ENCODE assay signal across 9 mouse cellular contexts in genomic region chr11:20858921-20859668, GRCm38 (mm10). TPM values are rescaled to one million over a fixed set of nuclear protein-coding genes. Genes with fewer than 3 reads are reported as not detected.
DNase-seq lines count a peak whose midpoint lies in the region; ATAC-seq lines count a peak whose summit lies in the region.
"Had no signal": no experiment of that assay in that cellular context is flagged by ENCODE, and none has a peak within 500 bp of the region (broad histone marks: within the 10 kb centered on the region; RNA-seq: fewer than 3 reads in every experiment).

No protein-coding gene starts in this region.

- H3K9ac ChIP-seq in intestine, embryonic 16.5 days (ENCODE audit: low read depth, low read length), result peak overlapping the region; percentile 43
- no peak overlapping the region for H3K9ac ChIP-seq in midbrain, embryonic 16.5 days (ENCODE audit: low read depth, low read length)
- H3K9ac ChIP-seq: liver, embryonic 13.5 days had no signal

- H3K4me2 ChIP-seq in intestine, embryonic 16.5 days (ENCODE audit: low read depth, low read length), result peak overlapping the region; percentile 55
- no peak overlapping the region for H3K4me2 ChIP-seq in midbrain, embryonic 16.5 days (ENCODE audit: low read length)
- H3K4me2 ChIP-seq: liver, embryonic 13.5 days had no signal

- H3K27ac ChIP-seq in embryonic facial prominence, embryonic 10.5 days (replicated peaks), result peak overlapping the region; percentile 42
- H3K27ac ChIP-seq in intestine, embryonic 16.5 days (ENCODE audit: low read length), result peak overlapping the region; percentile 86
- H3K27ac ChIP-seq in midbrain, embryonic 16.5 days (ENCODE audit: low read length), result peak overlapping the region; percentile 69
- H3K27ac ChIP-seq: liver, embryonic 13.5 days had no signal

- H3K4me1 ChIP-seq in embryonic facial prominence, embryonic 10.5 days, result peaks cover 46% of the 10 kb centered on the region
- H3K4me1 ChIP-seq in intestine, embryonic 16.5 days (ENCODE audit: control insufficient read depth, insufficient read depth, low read length), result peaks cover 14% of the 10 kb centered on the region
- H3K4me1 ChIP-seq in midbrain, embryonic 16.5 days (ENCODE audit: control insufficient read depth, insufficient read depth, low read length), result peaks cover 10% of the 10 kb centered on the region; the same call in 1 of the 2 replicates
- H3K4me1 ChIP-seq: liver, embryonic 13.5 days had no signal

- peak; percentile 86 for DNase-seq in brain, adult 2 months (ENCODE audit: low read depth, low spot score)
- DNase-seq in embryonic facial prominence, embryonic 10.5 days (ENCODE audit: low spot score), result peak; percentile 40
- peak; percentile 83 for DNase-seq in gonadal fat pad, adult 2 months (ENCODE audit: low read depth)
- DNase-seq in left cerebral cortex, adult 9 months (ENCODE audit: low spot score in 2 of 2), result peak; percentile 64 to 79
- DNase-seq in testis, postnatal 10 days (ENCODE audit: low spot score), result peak; percentile 81
- no peak for DNase-seq in thymus, postnatal 36 days
- DNase-seq: liver, embryonic 13.5 days had no signal

- no peak overlapping the region for H3K4me3 ChIP-seq in embryonic facial prominence, embryonic 10.5 days
- H3K4me3 ChIP-seq in intestine, embryonic 16.5 days (ENCODE audit: low read length), result peak overlapping the region; percentile 2
- H3K4me3 ChIP-seq in midbrain, embryonic 16.5 days (ENCODE audit: low read depth, low read length), result no peak overlapping the region
- H3K4me3 ChIP-seq: liver, embryonic 13.5 days had no signal

- no peaks in the 10 kb centered on the region for H3K9me3 ChIP-seq in embryonic facial prominence, embryonic 10.5 days
- no peaks in the 10 kb centered on the region for H3K9me3 ChIP-seq in intestine, embryonic 16.5 days (ENCODE audit: control insufficient read depth, low read length)
- H3K9me3 ChIP-seq in midbrain, embryonic 16.5 days (replicated peaks; ENCODE audit: control insufficient read depth, low read length, poor library complexity, severe bottlenecking), result no peaks in the 10 kb centered on the region
- H3K9me3 ChIP-seq: liver, embryonic 13.5 days had no signal

- no peaks in the 10 kb centered on the region for H3K36me3 ChIP-seq in embryonic facial prominence, embryonic 10.5 days (replicated peaks)
- no peaks in the 10 kb centered on the region for H3K36me3 ChIP-seq in intestine, embryonic 16.5 days (ENCODE audit: control insufficient read depth, insufficient read depth, low read length)
- H3K36me3 ChIP-seq in midbrain, embryonic 16.5 days (ENCODE audit: control insufficient read depth, insufficient read depth, low read length), result no peaks in the 10 kb centered on the region
- H3K36me3 ChIP-seq: liver, embryonic 13.5 days had no signal

- ATAC-seq in intestine, embryonic 16.5 days, result peak; percentile 81
- ATAC-seq in midbrain, embryonic 16.5 days, result peak; percentile 92

- WGBS in embryonic facial prominence, embryonic 10.5 days, result 31% methylated on average over 9 of the region's 9 CpGs
- WGBS in intestine, embryonic 16.5 days, result 17% methylated on average over 9 of the region's 9 CpGs
- 23% methylated on average over 9 of the region's 9 CpGs for WGBS in midbrain, embryonic 16.5 days

- H3K27me3 ChIP-seq in embryonic facial prominence, embryonic 10.5 days (replicated peaks; ENCODE audit: low read depth, poor library complexity, severe bottlenecking), result 0 out of 2 replicates have a peak, but pooled peaks cover 3% of the 10 kb centered on the region
- no peaks in the 10 kb centered on the region for H3K27me3 ChIP-seq in intestine, embryonic 16.5 days (replicated peaks; ENCODE audit: control insufficient read depth, insufficient read depth, low read length)
- H3K27me3 ChIP-seq in midbrain, embryonic 16.5 days (ENCODE audit: control insufficient read depth, insufficient read depth, low read depth, low read length), result no peaks in the 10 kb centered on the region

RNA-seq across cellular contexts. Expression of gene Lgalsl, which starts 28.2 kb away (rescaled TPM):
- polyA plus RNA-seq in embryonic facial prominence, embryonic 10.5 days (2016; fragmentation: Nextera tagmentation; extraction: Ambion mirVana), result 28.7 and 30.2 TPM in 2 replicates
- 14.9 and 15.2 TPM in 2 replicates for polyA plus RNA-seq in gonadal fat pad, adult 2 months (2012; rRNA removed)
- 24.0 and 24.3 TPM in 2 replicates for polyA plus RNA-seq in intestine, embryonic 16.5 days (2015; fragmentation: Nextera tagmentation; extraction: Ambion mirVana)
- polyA plus RNA-seq in midbrain, embryonic 16.5 days (2015; fragmentation: Nextera tagmentation; extraction: Ambion mirVana), result 92.2 and 99.1 TPM in 2 replicates

Comparison
In these comparisons a context has a peak if more than half of its experiments do, and no peak if none do; other contexts are left out.
1. DNase-seq: peak in brain, adult 2 months (single experiment), embryonic facial prominence, embryonic 10.5 days (single experiment), gonadal fat pad, adult 2 months (single experiment), left cerebral cortex, adult 9 months (2 of 2) and testis, postnatal 10 days (single experiment); none in thymus, postnatal 36 days (0 of 2).
2. Peak in every context shown above with its lines, with median percentiles within 50 percentile points of each other: H3K27ac ChIP-seq.